Mouse (Mus musculus): ENCODE measurements around the gene Wdr59.

GRCm38 (mm10) chr8:111569926-111570325, 48.0 kb upstream of the Wdr59 start:
- TF ChIP-seq CTCF (IDR thresholded peaks at IDR 0.05; ENCODE audit: insufficient read depth, low read depth, low read length), result no peak
- TF ChIP-seq POLR2A (IDR thresholded peaks at IDR 0.05; ENCODE audit: insufficient read depth, low read depth, low read length), result no peak
